Mouse (Mus musculus) ovary, postnatal 36 days (tissue): ENCODE measurements around the gene Raf1.
A peak's percentile ranks its signal among the peaks of the same experiment; 100 is the strongest.

ENCODE experiments used
- DNase-seq: peaks from one replicate; pipeline ENCODE4 v3.0.0; 2022; ENCODE audit warnings: low spot score, mixed read lengths

Gene Raf1

GRCm38 (mm10) chr6:115676452-115677128, at the start of gene Raf1:
TSS of gene Raf1 (minus strand) at chr6:115676635.
- DNase-seq, result peak; percentile 98

DNA sequence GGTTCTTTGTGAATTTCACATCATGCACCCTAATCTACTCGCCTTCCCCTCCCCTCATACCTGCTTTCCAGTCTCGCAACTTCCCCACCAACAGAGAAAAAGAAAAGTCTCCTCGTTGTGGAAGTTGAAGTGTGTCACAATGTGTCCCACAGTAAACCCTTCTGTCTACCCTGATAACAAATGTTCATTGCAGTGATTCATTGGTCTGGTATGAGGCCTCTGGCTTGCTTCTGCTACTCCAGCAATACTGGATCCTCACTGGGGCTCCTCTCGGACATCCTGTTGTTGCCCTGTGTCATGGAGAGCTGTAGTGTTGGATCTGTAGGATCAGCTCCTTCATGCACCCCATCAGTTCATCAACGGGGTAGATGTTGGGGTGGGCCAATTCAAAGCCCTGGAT, 45.8 kb upstream of the Raf1 start:
- no peak for DNase-seq

GRCm38 (mm10) chr6:115717715-115718558, 41.5 kb upstream of the Raf1 start:
- peak; percentile 31 for DNase-seq

GRCm38 (mm10) chr6:115717101-115717652, 40.7 kb upstream of the Raf1 start:
- DNase-seq, result no peak

DNA sequence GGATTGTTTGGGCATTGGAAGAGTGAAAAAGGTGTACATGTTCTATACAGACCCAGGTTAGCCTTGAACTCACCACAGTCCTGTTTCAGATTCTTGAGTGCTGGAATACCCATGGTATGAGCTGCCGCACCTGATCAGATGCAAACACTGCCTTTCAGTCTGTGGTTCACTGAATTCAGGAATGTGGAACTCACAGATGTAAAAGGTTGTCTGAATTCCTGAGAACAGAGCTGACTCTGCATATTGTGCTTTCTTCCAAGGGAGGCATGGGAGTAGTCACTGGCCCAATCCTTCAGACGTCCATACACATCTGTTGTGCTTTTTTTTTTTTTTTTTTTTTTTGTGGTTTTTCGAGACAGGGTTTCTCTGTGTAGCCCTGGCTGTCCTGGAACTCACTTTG, 34.8 kb upstream of the Raf1 start:
- DNase-seq, result no peak

DNA sequence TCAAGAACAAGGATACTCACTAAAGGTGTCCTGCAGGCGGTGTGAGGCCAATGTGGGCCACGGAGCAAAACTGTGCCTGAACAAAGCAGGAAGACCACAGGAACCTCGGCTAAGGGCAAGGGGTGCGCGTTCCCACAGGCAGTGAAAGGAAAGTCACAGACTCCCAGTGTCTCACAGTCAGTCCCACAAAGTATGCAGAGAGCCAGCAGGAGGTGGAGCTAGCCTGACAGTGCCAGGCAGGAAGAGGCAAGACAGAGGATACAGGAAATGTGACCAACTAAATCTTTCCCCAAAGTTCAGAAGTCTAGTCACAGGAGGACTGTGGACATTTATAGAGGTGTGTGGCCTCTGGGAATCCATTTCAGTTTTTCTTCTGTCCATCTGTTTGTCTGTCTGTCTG, 26.5 kb upstream of the Raf1 start:
- DNase-seq, result no peak

DNA sequence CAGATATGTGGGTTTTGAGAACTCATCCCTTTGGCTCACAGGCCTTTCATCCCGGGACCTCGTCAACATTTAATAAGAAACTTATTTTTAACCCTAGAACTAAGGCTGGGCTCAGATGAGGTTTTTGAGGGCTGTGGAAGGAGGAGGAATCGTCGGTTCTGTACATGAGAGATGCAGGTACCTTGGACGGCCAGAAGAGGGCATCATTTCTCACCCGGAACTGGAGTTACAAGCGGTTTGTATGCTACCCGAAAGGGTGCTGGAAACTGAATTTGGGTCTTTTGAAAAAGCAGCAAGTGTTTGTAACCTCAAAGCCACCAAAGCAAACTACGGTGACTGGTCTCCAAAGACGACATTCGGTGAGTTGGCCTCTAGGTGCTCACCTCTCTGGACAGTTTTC, 24.9 kb upstream of the Raf1 start:
- DNase-seq, result no peak

GRCm38 (mm10) chr6:115700778-115701177, 24.3 kb upstream of the Raf1 start:
- DNase-seq, result no peak

DNA sequence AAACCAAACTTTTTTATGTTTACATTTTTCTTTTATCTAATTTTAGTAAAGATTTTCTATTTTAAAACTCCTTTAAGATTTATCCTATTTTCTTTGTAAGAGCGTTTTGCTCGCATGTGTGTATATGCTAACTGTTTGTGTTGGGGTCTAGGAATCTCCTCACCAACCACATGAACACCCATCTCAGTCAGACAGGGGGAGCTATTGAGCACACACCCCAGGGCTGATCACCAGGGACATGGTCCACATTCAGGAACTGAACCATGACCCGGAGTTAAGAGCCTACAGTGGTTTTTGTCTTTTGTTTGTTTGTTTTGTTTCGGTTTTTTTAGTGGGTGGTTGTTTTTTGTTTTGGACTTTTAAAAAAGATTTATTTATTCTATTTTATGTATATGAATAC, 22.3 kb upstream of the Raf1 start:
- DNase-seq, result no peak

DNA sequence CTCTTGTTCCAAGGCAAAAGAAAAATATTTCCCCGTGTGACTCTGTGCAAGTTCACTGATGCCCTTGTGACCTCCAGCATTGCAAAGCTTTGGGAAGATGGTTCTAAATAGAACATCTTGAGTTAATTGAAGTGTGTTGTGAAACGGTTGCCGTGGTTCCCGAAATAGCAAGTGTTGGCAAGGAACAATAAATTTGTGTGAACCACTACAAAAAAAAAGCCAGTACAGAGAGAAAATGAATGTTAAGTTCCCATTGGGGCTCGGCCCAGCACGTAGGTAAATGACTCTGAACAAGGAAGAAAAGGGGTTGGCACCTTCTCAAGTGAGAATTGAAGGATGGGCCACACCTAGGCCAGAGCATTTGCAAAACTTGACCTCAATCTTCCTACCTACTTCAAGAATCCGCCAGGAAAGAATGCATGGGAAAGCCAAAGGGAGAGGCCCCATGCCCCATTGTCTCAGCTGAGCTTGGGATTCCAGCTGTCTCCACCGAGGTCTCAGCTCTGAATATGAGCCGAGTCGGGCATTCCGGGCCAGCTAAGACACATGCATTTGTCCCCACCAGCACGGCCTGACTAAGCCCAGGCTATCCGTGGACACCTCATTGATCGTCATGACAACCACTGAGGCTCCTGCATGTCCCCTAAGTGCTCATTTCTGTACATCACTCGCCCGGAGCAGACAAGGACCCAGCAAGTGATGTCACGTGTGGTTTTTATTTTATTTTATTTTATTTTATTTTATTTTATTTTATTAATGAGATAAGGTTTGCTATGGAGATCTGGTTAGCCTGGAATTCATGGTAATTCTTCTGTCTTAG, 21.5 kb upstream of the Raf1 start:
- DNase-seq, result no peak

GRCm38 (mm10) chr6:115696707-115697215, 20.3 kb upstream of the Raf1 start:
- no peak for DNase-seq

DNA sequence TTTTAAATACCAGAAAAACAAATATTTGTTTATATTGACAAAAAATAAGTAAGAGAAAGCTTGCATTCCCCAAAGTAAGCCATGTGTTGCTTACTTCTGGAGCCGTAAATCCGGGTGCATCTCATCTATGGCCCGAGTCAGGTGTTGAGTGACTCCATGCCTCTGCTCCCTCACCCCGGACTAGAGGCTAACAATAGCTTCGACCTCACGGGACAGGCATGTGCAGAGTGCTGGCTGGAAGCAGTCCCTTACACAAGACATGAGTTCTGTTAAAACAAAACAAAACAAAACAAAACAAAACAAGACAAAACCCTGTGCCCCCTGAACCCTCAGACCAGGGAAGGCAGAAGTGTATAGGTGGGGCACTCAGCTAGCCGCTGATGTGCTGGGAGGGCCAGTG, 18.7 kb upstream of the Raf1 start:
- no peak for DNase-seq

GRCm38 (mm10) chr6:115694441-115694842, 18.0 kb upstream of the Raf1 start:
- DNase-seq, result no peak

GRCm38 (mm10) chr6:115692963-115693730, 16.7 kb upstream of the Raf1 start:
- no peak for DNase-seq

DNA sequence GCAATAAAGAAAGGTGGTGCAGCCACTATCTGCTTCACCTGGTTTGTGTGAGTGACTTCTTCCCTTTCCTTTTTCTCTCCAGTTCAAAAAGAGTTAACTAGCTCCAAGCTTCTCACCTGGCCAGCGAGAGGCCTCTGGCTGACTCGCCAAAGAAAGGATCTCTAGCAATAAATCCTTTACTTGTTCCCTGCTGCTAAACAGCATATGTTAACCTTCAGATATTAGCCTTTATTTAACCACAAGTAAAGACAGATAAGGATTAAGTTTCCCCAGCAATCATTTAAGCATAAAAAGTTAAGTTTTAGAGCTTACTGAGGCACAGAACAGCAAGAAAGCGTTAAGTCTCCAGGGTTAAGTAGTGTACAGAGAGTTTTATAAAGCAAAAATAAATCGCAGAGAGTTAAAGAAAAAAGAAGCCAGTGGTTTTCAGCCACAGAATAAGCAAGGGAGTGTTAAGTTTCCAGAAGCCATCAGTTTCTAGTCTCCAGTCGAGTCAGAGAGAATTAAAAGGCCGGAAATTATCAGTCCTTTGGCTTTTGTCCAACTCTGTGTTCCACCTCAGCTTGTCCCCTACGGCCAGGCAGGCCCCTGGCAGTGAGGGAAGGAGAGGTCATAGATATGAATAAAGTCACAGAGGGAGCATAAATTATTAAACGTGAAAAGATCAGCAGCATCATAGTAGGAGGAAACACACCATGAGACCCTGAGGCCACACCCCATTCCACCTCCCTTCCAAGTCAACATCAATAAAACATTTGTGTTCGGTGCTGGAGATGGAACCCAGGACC, 15.9 kb upstream of the Raf1 start:
- DNase-seq, result no peak

- no peak for DNase-seq
Measured at GRCm38 (mm10) chr6:115690105-115690504, 13.7 kb upstream of the Raf1 start.

DNA sequence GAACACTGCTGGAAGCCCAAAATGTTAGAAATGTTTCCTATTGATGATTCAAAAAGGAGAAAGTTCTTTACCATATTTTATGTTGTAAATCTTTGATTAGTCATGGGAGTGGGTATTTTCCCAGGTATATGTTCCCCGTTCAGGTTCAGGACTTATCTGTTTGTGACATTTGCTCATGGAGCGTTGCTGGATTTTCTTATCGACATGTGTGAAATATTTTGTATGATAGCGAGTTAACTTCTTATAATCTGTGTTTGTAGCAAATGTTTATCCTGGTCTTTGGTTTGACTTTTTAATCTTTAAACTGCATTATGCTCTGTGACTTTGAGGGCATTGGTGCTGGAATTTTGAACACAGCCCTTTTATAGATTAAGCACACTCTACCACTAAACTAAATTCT, 12.2 kb upstream of the Raf1 start:
- DNase-seq, result no peak

DNA sequence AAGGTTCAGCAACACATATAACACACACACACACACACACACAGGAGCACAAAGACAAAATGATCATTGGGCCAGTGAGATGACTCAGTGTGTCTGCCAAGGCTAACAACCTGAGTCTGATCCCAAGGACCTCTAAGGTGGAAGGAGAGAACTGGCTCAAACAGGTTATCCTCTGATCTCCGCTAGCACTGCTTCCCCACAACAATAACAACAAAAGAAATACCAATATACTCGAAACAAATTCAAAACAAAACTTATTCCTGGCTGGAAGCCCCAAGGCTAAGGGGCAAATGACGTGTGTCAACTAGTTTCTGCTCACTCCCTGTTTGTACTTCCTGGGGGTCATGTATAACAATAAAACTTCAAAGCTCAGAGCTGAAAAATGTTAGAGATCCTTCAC, 11.3 kb upstream of the Raf1 start:
- DNase-seq, result no peak

- DNase-seq, result no peak
Measured at GRCm38 (mm10) chr6:115684851-115685646, 8.6 kb upstream of the Raf1 start.

- no peak for DNase-seq
Measured at GRCm38 (mm10) chr6:115684271-115684670, 7.8 kb upstream of the Raf1 start.
